Mouse (Mus musculus) lung, adult 2 months (tissue): Measurements from ENCODE around the gene Rgl1.

Source experiments
- CTCF ChIP-seq: fragments of 200-500 bp; IDR thresholded peaks from 2 replicates; pipeline ENCODE4 v1.5.1; 2011; ENCODE audit warnings: mild to moderate bottlenecking, low read length, control low read depth; ENCODE audit not compliant: insufficient read depth
- POLR2A ChIP-seq: fragments of 200-500 bp; IDR thresholded peaks from 2 replicates; pipeline ENCODE4 v1.6.1; 2011; ENCODE audit warnings: low read depth, mild to moderate bottlenecking, control low read depth, low read length, borderline replicate concordance; ENCODE audit errors: extremely low read depth

DNA sequence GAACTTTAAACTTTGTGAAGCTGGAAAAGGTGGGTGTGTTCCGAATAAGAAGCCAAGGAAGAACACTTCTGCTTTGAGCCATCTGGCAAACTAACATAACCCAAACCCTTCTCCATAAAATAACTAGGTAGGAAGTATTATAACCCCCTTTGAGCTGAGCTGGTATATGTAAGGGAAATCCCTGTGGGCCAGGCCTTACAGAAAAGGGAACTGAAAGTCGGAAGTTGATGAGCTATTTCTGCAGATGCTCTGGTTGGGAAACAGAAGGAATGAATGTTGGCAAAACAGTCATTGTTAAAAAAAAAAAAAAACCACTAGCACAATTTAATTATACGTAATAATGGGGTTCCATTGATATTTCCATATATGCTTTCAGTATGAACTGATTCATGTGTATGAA lies 237.4 kb downstream of the Rgl1 start:
- TF ChIP-seq POLR2A (no peak), CTCF (no peak)
